Mouse (Mus musculus) embryonic fibroblast, embryonic 13.5 days (primary cell): Measurements from ENCODE around the gene Tpd52l2. TPM values are rescaled to one million over a fixed set of nuclear protein-coding genes. Genes with fewer than 3 reads are reported as not detected.

Source experiments
- H3K27ac ChIP-seq: 2 replicates; pipeline ENCODE4 v1.5.1; 2012; ENCODE audit warnings: low read length, control low read depth, inconsistent platforms; ENCODE audit not compliant: insufficient read depth
- H3K4me1 ChIP-seq: 2 replicates; pipeline ENCODE4 v1.6.1; 2011; ENCODE audit warnings: low read length; ENCODE audit not compliant: control insufficient read depth, insufficient read depth
- H3K4me3 ChIP-seq: 2 replicates; pipeline ENCODE4 v1.5.1; 2011; ENCODE audit warnings: mild to moderate bottlenecking, control low read depth, low read length; ENCODE audit not compliant: insufficient read depth
- CTCF ChIP-seq: IDR thresholded peaks from 2 replicates; pipeline ENCODE4 v1.5.1; 2011; ENCODE audit warnings: mild to moderate bottlenecking, control low read depth, low read length, moderate library complexity, borderline replicate concordance; ENCODE audit not compliant: insufficient read depth
- POLR2A ChIP-seq: IDR thresholded peaks from 2 replicates; pipeline ENCODE4 v1.6.1; 2011; ENCODE audit warnings: low read depth, mild to moderate bottlenecking, control low read depth, low read length, moderate library complexity
- polyA plus RNA-seq: library from polyadenylated mRNA; stranded (reverse); fragments of >200 nt; gene quantifications from 2 replicates; pipeline ENCODE4 v1.2.4, GENCODE M21; 2011; ENCODE audit warnings: low read depth; ENCODE audit not compliant: missing spikeins, insufficient read length

Tpd52l2 gene
- polyA plus RNA-seq, 1 experiment = 96.5 TPM

DNA sequence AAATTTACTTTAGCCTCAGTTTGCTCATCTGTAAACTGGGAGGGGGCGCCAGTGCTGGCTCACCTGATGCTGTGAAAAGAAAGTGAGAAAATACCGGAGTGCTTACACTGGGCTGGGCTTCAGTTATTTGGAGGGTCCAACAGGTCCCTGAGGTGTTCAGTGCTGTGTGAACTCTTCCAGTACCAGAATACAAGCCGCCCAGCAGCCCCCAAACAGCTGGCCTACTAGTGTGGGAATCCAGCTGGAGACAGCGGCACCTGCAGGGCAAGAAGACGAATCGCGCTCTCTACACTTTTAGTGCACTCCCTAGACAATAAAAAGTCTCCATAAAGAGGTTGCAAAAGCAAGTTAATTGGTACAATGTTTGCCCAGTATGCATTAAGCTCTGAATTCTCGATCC is 661 bp upstream of the Tpd52l2 start:
- Histone ChIP-seq H3K27ac (peak overlapping the region; percentile 14; the same call in 1 of the 2 replicates), H3K4me3 (peak overlapping the region; percentile 48), H3K4me1 (peaks cover 5% of the 10 kb centered on the region; the same call in 1 of the 2 replicates)
- TF ChIP-seq CTCF = peak; percentile 77; the same call in 1 of the 2 replicates
- TF ChIP-seq POLR2A = no peak

DNA sequence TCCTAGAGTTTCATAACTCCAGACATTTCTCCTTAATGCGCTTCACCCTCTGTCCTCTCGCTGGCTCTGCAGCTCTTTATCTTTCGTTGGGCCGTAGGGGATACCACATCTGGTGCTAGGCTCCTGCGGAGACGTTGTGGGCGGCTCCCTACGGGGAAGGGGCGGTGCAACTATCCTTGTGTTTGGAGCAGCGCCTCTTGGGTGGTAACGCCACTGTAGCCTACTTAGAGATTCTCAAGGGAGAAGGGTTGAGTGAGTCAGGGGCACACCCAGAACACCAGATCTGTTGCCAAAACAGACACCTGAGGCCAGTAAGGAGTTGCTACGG is 570 bp downstream of the Tpd52l2 start:
- Histone ChIP-seq H3K4me1 (peaks cover 5% of the 10 kb centered on the region; the same call in 1 of the 2 replicates), H3K27ac (peak overlapping the region; percentile 71), H3K4me3 (peak overlapping the region; percentile 88)
- no peak for TF ChIP-seq CTCF
- TF ChIP-seq POLR2A = no peak; the same call in 1 of the 2 replicates

DNA sequence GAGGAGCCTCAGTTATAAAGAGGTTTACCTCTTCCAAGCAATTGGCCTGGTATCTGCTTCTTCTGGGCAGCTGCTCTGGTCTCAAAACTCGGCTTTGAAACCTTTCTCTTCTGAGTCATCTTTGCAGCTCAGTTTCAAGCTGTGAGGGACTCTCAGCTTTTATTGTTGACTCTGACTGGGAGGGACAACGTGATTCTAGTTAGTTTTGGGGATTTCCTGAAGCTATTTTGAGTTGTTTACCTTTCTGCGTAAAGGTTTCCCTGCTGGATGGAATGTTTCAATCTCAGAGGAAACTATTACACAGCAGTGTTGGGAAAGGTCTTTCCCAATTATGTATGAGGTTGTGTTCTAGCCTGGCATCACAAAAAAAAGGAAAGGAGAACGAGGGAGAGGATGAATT is 1.7 kb downstream of the Tpd52l2 start:
- TF ChIP-seq CTCF (no peak), POLR2A (no peak)
- no peak overlapping the region for H3K27ac ChIP-seq
- no peak overlapping the region; the same call in 1 of the 2 replicates for H3K4me3 ChIP-seq
- peaks cover 5% of the 10 kb centered on the region; the same call in 1 of the 2 replicates for H3K4me1 ChIP-seq

DNA sequence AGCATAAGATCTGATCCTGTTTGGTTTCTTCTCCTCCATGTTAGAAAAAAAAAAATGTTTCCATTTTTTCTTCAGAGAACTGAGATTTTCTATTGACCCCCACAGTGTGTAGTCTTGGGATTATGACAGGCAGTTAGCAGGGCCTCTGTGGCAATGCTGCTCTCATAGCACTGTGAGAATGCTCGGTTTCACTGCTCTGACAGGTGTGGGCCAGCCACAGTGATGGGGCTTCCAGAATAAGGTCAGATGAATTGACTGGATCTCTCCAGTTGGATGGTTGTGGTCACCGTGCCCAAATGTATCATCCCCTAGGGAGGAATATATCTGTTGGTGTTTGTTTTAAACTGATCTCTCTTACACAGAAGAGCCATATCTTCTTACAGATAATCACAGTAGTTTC is 12.2 kb downstream of the Tpd52l2 start:
- peaks cover 7% of the 10 kb centered on the region; the same call in 1 of the 2 replicates for H3K4me1 ChIP-seq
- no peak overlapping the region for H3K4me3 ChIP-seq
- H3K27ac ChIP-seq = no peak overlapping the region
- TF ChIP-seq POLR2A = no peak
- TF ChIP-seq CTCF = no peak

DNA sequence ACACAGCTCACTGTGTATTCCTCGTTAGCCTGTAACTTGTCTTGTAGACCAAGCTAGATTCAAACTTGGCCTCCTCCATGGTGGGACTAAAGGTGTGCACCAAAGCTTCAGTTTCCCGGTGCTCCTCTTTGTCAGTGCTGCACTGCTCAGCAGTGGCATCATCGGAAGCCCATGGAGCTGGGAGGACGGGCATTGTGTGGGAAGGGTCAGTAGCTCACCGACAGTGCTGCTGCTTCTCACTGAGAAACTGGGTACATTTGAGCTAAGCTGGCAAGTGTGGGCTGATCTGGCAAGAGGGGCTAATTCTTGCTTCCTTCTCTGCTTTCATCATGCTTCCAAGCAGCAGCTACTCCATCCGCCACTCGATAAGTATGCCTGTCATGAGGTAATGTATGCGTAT is 14.3 kb downstream of the Tpd52l2 start:
- TF ChIP-seq POLR2A = no peak
- no peak for TF ChIP-seq CTCF
- Histone ChIP-seq H3K27ac (no peak overlapping the region), H3K4me3 (no peak overlapping the region), H3K4me1 (peaks cover 2% of the 10 kb centered on the region; the same call in 1 of the 2 replicates)

DNA sequence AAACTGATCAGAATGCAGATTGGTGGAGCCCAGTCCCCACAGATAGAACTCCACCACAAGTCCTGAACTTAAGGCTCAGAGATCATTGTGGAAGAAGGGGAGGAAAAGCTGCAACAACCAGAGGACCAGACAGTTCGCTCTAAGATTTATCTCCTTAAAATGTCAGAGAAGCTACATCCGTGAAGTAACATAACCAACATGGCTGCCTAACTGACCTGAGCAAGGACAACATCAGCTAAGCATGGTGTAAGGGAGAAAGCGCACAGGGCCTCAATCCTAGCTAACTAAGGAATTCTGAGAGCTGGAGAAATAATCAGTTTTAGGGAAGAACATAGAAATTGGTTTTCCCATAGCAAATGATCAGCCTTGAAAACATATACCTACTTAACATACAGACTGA is 22.3 kb downstream of the Tpd52l2 start:
- H3K4me3 ChIP-seq = peak overlapping the region; percentile 22
- TF ChIP-seq POLR2A = no peak; the same call in 1 of the 2 replicates
- no peak for TF ChIP-seq CTCF
- no peaks in the 10 kb centered on the region for H3K4me1 ChIP-seq
- H3K27ac ChIP-seq = peak overlapping the region; percentile 94

DNA sequence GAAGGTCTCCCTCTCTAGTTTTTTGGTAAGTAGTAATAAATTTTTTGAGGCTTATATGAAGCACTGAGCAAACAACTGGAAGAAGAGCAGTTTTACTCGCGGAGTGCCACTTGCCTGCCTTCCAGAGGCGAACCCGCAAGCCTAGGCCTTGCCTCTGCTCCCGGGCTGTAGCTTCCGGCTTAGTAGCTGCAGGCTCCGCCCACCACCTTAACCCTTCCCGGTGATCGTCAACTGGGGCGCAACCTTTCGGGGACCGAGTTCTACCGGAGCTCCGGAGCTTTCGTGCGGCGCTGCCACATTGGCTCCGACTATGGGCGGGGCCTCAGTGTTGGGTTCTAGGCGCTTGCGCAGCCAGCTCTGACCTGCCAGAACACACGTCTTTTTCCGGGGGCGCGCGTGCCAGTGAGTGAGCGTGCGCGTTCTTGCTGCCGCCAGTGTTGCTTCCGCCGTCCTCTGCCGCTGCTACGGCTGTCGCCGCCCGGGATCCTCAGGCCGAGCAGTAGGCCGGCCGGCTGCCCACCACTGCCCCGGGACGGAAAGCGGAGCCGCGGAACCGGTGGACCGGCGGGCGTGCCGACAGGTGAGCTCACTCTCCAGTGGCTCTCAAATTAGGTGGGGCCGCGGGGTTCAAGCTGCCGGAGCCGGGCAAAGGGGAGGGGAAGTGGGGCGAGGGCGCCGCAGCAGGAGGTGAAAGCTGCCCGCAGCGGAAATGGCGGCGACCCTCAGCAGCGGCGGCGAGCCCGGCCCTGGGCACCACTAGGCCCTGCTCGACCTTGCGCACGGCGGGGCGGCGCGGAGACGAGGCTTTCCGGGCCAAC is 23.4 kb downstream of the Tpd52l2 start, which contains the start of gene Dnajc5:
Gene Dnajc5 (plus strand): TSS at position 368 of the 818 bp plus-strand sequence.
- peak within 1 kb of the TSS; percentile 94 for H3K27ac ChIP-seq
- TF ChIP-seq POLR2A (peak; percentile 80), CTCF (no peak)
- H3K4me1 ChIP-seq = no peaks in the 10 kb centered on the region
- H3K4me3 ChIP-seq = peak within 1 kb of the TSS; percentile 72

DNA sequence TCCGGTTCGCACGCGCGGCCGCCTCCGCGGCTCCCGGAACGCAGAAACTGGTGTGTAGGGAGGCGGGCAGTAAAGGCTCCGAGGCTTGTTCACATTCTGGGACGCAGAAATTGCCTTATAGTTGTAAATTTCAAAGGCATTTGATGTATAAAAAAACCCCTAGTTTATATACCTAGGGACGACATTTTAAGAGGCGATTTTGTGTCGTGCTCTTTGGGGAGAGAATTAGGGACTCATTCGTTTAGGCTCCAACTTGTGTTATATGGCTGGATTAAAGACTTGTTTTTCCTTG is 23.9 kb downstream of the Tpd52l2 start:
- Histone ChIP-seq H3K4me1 (peaks cover 2% of the 10 kb centered on the region; the same call in 1 of the 2 replicates), H3K4me3 (peak overlapping the region; percentile 72), H3K27ac (peak overlapping the region; percentile 89)
- TF ChIP-seq POLR2A (no peak), CTCF (no peak)

DNA sequence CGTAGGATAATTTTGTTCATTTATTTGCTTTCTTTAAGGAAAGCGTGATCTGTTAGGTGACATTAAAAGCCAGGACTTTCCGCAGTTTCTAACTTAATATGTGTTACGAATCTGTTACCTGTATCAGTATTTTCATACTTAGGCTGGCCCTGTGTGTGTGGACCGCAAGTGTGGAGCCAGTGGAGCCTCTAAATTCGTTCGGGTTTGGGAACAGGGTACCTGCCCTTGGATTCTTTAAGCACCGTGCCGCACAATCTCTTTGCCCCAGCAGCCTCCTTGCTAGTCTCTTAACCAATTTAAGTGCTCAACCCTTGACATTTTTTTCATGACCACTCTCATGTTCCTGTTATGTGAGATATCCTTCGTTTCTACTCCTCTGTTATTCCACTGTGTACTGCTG is 24.5 kb downstream of the Tpd52l2 start:
- no peak for TF ChIP-seq CTCF
- no peak for TF ChIP-seq POLR2A
- H3K4me1 ChIP-seq = peaks cover 2% of the 10 kb centered on the region; the same call in 1 of the 2 replicates
- no peak overlapping the region for H3K27ac ChIP-seq
- peak overlapping the region; percentile 72 for H3K4me3 ChIP-seq

DNA sequence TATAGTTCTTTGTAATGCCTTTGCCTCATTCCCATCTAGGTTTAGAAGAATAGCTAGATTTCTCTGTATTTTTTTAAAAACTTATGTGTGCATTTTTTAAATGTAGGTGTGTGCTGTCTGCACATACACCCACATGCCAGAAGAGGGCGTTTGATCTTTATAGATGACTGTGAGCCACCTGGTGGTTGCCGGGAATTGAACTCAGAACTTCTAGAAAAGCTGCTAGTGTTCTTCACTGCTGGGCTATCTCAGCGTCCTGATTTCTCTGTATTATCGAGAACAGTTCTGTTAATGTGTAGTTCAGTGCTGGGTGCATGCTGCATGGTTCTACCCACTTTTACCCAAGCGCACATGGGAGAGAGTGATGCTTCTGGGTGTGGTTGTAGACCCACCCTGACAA is 25.9 kb downstream of the Tpd52l2 start:
- TF ChIP-seq CTCF (no peak), POLR2A (no peak)
- no peak overlapping the region for H3K27ac ChIP-seq
- H3K4me1 ChIP-seq = peaks cover 2% of the 10 kb centered on the region; the same call in 1 of the 2 replicates
- 0 out of 2 replicates have a peak overlapping the region, but pooled peaks have one; percentile 3 for H3K4me3 ChIP-seq
